Mouse (Mus musculus) heart, postnatal 0 days (tissue): Measurements from ENCODE around the gene Bcl9l. TPM values are rescaled to one million over a fixed set of nuclear protein-coding genes. Genes with fewer than 3 reads are reported as not detected.
A peak's percentile ranks its signal among the peaks of the same experiment; 100 is the strongest.

Experiments
- ATAC-seq: fragments of 200-750 bp; cut with Nextera tagmentation; 2 replicates; pipeline ENCODE4 v1.8.0; 2017; ENCODE audit warnings: low read depth, moderate number of reproducible peaks, moderate library complexity; ENCODE audit not compliant: insufficient read depth
- DNase-seq: peaks from one replicate; pipeline ENCODE4 v3.0.0-alpha.2; 2016; ENCODE audit warnings: low spot score
- H3K27ac ChIP-seq: fragments of 300-500 bp; sonication (generic); 2 replicates; pipeline ENCODE4 v1.5.1; 2014; ENCODE audit warnings: low read depth, mild to moderate bottlenecking
- H3K27me3 ChIP-seq: fragments of 300-500 bp; sonication (generic); 2 replicates; pipeline ENCODE4 v1.6.1; 2014; ENCODE audit warnings: low read length, mixed read lengths; ENCODE audit not compliant: control insufficient read depth, insufficient read depth
- H3K36me3 ChIP-seq: fragments of 300-500 bp; sonication (generic); replicated peaks from 2 replicates; pipeline ENCODE4 v1.6.1; 2014; ENCODE audit warnings: low read length, mixed read lengths; ENCODE audit not compliant: control insufficient read depth, insufficient read depth
- H3K4me1 ChIP-seq: fragments of 300-500 bp; sonication (generic); 2 replicates; pipeline ENCODE4 v1.6.1; 2014; ENCODE audit warnings: antibody characterized with exemption; ENCODE audit not compliant: control insufficient read depth, insufficient read depth
- H3K4me2 ChIP-seq: fragments of 300-500 bp; sonication (generic); 2 replicates; pipeline ENCODE4 v1.6.1; 2014; ENCODE audit warnings: low read depth, mild to moderate bottlenecking, low read length, moderate library complexity
- H3K4me3 ChIP-seq: fragments of 300-500 bp; sonication (generic); 2 replicates; pipeline ENCODE4 v1.5.1; 2014; ENCODE audit warnings: low read depth, low read length
- H3K9ac ChIP-seq: fragments of 300-500 bp; sonication (generic); replicated peaks from 2 replicates; pipeline ENCODE4 v1.6.1; 2014; ENCODE audit warnings: low read depth, low read length, mixed read lengths
- H3K9me3 ChIP-seq: fragments of 300-500 bp; sonication (generic); replicated peaks from 2 replicates; pipeline ENCODE4 v1.6.1; 2016; ENCODE audit warnings: low read length; ENCODE audit not compliant: control insufficient read depth
- CTCF ChIP-seq: IDR thresholded peaks from 2 replicates; pipeline ENCODE4 v1.5.1; 2016; ENCODE audit warnings: antibody characterized with exemption, control low read depth, low read depth
- EP300 ChIP-seq: IDR thresholded peaks from 2 replicates; pipeline ENCODE4 v1.6.1; 2016; ENCODE audit warnings: antibody characterized with exemption, low read depth
- WGBS: fragments of 180-500 bp; shearing (Covaris S2); extraction: QIAGEN DNeasy Blood & Tissue Kit; methylation state at CpG from one replicate; pipeline ENCODE4 v1.1.7; 2014; 5-methylcytosine and 5-hydroxymethylcytosine counted together
- polyA plus RNA-seq: library from polyadenylated mRNA; unstranded; fragments of >200 nt; fragmentation: Nextera tagmentation; extraction: Ambion mirVana; gene quantifications from 2 replicates; pipeline ENCODE4 v1.2.1, GENCODE M21; 2015
- total RNA-seq: library from RNA; depleted of rRNA; stranded (reverse); fragments of >200 nt; gene quantifications from 2 replicates; pipeline ENCODE4 v1.2.3, GENCODE M21; 2014; ENCODE audit warnings: low replicate concordance

Bcl9l gene
- total and polyA plus RNA-seq, 2 experiments from 2014 or later = 5.2 to 12.4 TPM

DNA sequence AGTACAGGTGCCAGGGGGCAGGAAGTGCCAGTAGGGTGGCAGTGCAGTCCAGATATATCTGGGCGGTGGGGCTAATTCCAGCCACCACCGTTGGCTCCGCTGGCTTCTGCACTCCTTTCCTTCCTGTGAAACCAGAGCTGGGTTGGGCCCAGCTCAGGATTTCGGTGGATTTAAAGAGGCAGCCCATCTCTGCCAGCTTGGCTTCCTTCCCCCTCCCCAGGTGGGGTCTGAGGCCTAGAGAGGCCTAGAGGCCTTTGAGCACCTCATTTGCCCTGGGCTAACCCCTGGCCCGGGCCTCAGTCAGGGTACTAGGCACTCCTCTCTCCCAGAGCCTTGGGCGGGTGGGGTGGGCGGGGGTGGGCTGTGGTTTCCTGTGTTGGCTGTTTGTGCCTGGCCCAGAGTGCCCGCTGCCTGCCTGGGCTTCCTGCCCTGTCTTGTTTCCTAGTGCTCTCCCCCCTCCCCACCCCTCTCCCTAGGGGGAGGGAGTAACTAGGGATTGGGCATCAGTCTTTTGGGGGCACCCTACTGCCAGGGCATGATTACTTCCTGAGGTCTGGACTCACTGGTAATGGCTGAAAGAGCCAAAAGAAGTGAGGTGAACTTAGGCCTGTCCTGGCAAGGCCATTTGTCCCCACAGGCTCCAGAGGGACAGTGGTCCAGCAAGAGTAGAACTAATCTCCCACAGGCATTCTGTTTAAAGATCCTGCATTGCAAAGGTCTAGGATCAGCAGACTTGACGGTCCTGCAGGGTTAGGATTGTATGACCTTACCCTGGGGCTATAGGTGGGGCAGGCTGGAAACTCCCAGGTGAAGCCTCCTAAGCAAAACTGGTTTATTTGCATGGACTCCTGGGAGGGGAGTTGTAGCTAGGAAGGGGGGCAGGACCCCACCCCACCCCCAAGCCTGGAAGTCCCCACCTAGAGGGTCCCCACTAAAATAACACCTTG lies 12.5 kb downstream of the Bcl9l start:
- Histone ChIP-seq H3K27ac (peak overlapping the region; percentile 93), H3K4me2 (peak overlapping the region; percentile 41), H3K27me3 (no peaks in the 10 kb centered on the region), H3K9me3 (no peaks in the 10 kb centered on the region), H3K4me3 (no peak overlapping the region), H3K9ac (peak overlapping the region; percentile 39), H3K36me3 (peaks cover 8% of the 10 kb centered on the region; the same call in 1 of the 2 replicates), H3K4me1 (peaks cover 86% of the 10 kb centered on the region)
- DNase-seq (no peak), ATAC-seq (no peak)
- TF ChIP-seq CTCF (no peak), EP300 (no peak)
- 30% methylated on average over 9 of the region's 9 CpGs for WGBS

DNA sequence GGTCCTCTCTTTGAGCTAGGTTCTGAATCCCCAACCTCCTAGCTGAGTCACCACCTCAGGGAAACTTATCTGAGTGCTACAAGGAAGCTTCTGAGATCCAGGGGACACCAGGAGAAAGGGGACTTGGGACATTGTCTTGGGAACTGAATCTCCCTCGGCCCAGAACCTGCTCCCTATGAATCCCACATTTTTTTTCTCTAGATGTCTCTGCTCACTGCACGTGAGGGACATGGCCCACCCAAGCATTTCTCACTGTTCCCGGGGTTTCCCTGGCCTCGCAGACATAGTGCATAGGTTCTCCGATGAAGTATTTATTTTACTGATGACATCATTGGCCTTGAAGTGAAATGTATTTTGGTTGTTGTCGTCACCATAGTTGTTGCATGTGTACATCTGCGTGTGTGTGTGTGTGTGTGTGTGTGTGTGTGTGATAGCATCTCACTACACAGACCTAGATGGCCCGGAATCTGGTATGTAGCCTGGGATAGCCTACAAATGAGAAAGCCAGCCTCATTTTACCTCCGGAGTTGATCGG lies 13.3 kb downstream of the Bcl9l start:
- 77% methylated on average over 10 of the region's 10 CpGs for WGBS
- DNase-seq (no peak), ATAC-seq (no peak)

DNA sequence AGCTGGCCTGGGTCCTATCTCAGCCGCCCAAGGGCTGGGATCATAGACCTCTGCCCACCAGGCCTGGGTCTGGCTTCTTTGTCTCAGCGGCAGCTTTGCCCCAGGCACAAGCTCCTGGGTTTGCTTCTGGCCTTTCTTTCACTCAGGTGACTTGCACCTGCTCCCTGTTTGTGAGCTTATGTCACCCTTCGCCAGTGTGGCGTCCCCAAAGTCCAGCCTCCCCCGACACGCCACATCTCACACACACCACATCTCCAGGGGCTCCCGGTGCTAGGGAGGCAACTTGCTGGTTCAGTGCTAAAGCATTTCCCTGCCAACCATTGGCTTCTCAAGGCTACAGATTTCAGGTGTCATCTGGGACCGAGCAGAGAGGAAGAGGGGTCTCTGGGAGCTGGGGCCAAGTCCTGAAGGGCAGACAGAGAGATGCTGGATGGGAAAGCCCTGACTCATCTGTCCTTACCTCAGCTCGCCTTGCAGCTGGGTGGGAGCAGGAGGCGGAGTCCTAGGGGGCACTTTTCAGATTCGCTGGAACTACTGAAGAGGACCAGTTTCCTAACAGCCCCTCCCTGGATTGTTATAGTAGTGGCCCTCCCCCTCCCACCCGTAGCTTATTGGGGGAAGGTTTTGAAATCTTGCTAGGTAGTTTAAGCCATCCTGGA lies 14.3 kb downstream of the Bcl9l start:
- 58% methylated on average over 12 of the region's 12 CpGs for whole genome bisulfite sequencing
- Histone ChIP-seq H3K27ac (peak overlapping the region; percentile 96), H3K9me3 (no peaks in the 10 kb centered on the region), H3K4me1 (peaks cover 82% of the 10 kb centered on the region), H3K9ac (no peak overlapping the region), H3K4me2 (no peak overlapping the region; the same call in 1 of the 2 replicates), H3K4me3 (no peak overlapping the region), H3K36me3 (peaks cover 11% of the 10 kb centered on the region; the same call in 1 of the 2 replicates), H3K27me3 (no peaks in the 10 kb centered on the region)
- TF ChIP-seq EP300 (no peak), CTCF (no peak)
- ATAC-seq = no peak
- DNase-seq = no peak

More for the DNA sequence above, 13.3 kb downstream of the Bcl9l start:
- Histone ChIP-seq H3K9ac (no peak overlapping the region), H3K4me1 (peaks cover 86% of the 10 kb centered on the region), H3K27me3 (no peaks in the 10 kb centered on the region), H3K27ac (peak overlapping the region; percentile 93), H3K4me2 (no peak overlapping the region), H3K9me3 (no peaks in the 10 kb centered on the region), H3K36me3 (peaks cover 11% of the 10 kb centered on the region; the same call in 1 of the 2 replicates), H3K4me3 (no peak overlapping the region)
- TF ChIP-seq CTCF (no peak), EP300 (no peak)

DNA sequence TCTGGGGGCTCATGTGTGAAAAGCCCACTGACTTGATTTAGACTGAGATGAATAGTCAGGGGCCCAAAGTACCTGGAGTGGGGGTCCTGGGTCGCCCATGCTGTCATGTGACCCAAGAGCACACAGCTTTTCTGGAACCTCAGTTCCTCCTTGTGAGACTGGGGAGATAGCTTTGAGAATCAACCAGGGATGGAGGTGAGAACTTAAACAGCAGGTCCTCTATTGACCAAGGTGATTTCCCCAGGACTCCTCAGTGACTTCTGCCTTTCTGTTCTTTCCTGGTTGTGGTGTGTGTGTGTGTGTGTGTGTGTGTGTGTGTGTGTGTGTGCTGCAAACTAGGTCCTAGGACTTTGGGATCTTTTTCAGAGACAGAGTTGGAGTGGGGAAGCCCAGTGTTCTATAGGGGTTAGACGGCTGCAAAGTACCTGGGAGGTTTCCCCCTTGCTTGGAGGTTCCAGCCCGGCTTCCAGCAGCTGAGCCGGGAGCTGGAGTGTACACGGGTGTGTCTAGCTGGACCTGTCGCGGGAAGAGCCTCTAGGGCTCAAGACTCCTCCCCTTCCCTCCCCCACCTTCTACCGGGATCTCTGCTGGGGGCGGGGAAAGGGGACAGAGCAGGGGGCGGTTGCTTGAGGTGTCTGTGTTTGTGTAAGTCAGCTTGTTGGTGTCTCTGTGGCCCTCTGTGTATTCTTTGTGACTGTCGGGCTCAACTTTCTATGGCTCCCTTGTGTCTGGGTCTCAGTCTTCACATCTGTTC lies 15.2 kb downstream of the Bcl9l start:
- Histone ChIP-seq H3K27me3 (no peaks in the 10 kb centered on the region), H3K9me3 (no peaks in the 10 kb centered on the region), H3K36me3 (peaks cover 17% of the 10 kb centered on the region), H3K4me3 (peak overlapping the region; percentile 47), H3K9ac (peak overlapping the region; percentile 64), H3K4me2 (peak overlapping the region; percentile 62), H3K4me1 (peaks cover 74% of the 10 kb centered on the region), H3K27ac (peak overlapping the region; percentile 96)
- 5% methylated on average over 10 of the region's 11 CpGs for WGBS
- ATAC-seq (peak; percentile 24; the same call in 1 of the 2 replicates), DNase-seq (peak; percentile 84)
- TF ChIP-seq CTCF = no peak
- TF ChIP-seq EP300 = no peak
